Mouse (Mus musculus) intestine, embryonic 14.5 days (tissue): ENCODE results near the gene Btbd7. TPM values are rescaled to one million over a fixed set of nuclear protein-coding genes. Genes with fewer than 3 reads are reported as not detected.

Experiments
- ATAC-seq: fragments of 200-750 bp; cut with Nextera tagmentation; replicated peaks from 2 replicates; pipeline ENCODE4 v1.8.0; 2017; ENCODE audit warnings: low read depth, moderate number of reproducible peaks, moderate TSS enrichment, moderate library complexity; ENCODE audit not compliant: low FRiP score, low TSS enrichment
- DNase-seq: peaks from one replicate; pipeline ENCODE4 v3.0.0-alpha.2; 2018; ENCODE audit warnings: low spot score
- H3K27ac ChIP-seq: fragments of 300-500 bp; sonication (generic); 2 replicates; pipeline ENCODE4 v1.5.1; 2014; ENCODE audit warnings: low read depth, mild to moderate bottlenecking, control low read depth
- H3K27me3 ChIP-seq: fragments of 300-500 bp; sonication (generic); replicated peaks from 2 replicates; pipeline ENCODE4 v1.6.1; 2014; ENCODE audit warnings: low read length, control low read depth; ENCODE audit not compliant: control insufficient read depth, insufficient read depth
- H3K36me3 ChIP-seq: fragments of 300-500 bp; sonication (generic); 2 replicates; pipeline ENCODE4 v1.6.1; 2014; ENCODE audit warnings: low read length, control low read depth; ENCODE audit not compliant: control insufficient read depth, insufficient read depth
- H3K4me1 ChIP-seq: fragments of 300-500 bp; sonication (generic); replicated peaks from 2 replicates; pipeline ENCODE4 v1.6.1; 2014; ENCODE audit warnings: low read length, control low read depth, mixed read lengths; ENCODE audit not compliant: control insufficient read depth, insufficient read depth
- H3K4me2 ChIP-seq: fragments of 300-500 bp; sonication (generic); 2 replicates; pipeline ENCODE4 v1.6.1; 2014; ENCODE audit warnings: low read length
- H3K4me3 ChIP-seq: fragments of 300-500 bp; sonication (generic); 2 replicates; pipeline ENCODE4 v1.5.1; 2014; ENCODE audit warnings: low read depth, low read length, control low read depth, mixed read lengths
- H3K9ac ChIP-seq: fragments of 300-500 bp; sonication (generic); 2 replicates; pipeline ENCODE4 v1.6.1; 2014; ENCODE audit warnings: mild to moderate bottlenecking, low read length
- H3K9me3 ChIP-seq: fragments of 300-500 bp; sonication (generic); 2 replicates; pipeline ENCODE4 v1.6.1; 2016; ENCODE audit warnings: low read length, control low read depth; ENCODE audit not compliant: control insufficient read depth
- WGBS: fragments of 180-500 bp; shearing (Covaris S2); extraction: QIAGEN DNeasy Blood & Tissue Kit; methylation state at CpG from one replicate; pipeline ENCODE4 v1.1.7; 2014; 5-methylcytosine and 5-hydroxymethylcytosine counted together
- polyA plus RNA-seq: library from polyadenylated mRNA; unstranded; fragments of >200 nt; fragmentation: Nextera tagmentation; extraction: Ambion mirVana; gene quantifications from 2 replicates; pipeline ENCODE4 v1.2.1, GENCODE M21; 2014

The Btbd7 gene
- polyA plus RNA-seq, 1 experiment from 2014 or later = 19.7 TPM

GRCm38 (mm10) chr12:102739096-102739495 lies 139.2 kb downstream of the Btbd7 start:
- H3K4me1 ChIP-seq = peaks cover 5% of the 10 kb centered on the region; the same call in 1 of the 2 replicates
- H3K4me2 ChIP-seq = no peak overlapping the region
- no peaks in the 10 kb centered on the region for H3K9me3 ChIP-seq
- no peak for DNase-seq
- no peak overlapping the region for H3K4me3 ChIP-seq
- ATAC-seq = no peak
- H3K9ac ChIP-seq = no peak overlapping the region
- WGBS = 73% methylated on average over 5 of the region's 5 CpGs
- no peaks in the 10 kb centered on the region for H3K36me3 ChIP-seq
- H3K27me3 ChIP-seq = no peaks in the 10 kb centered on the region
- no peak overlapping the region for H3K27ac ChIP-seq

- 11% methylated on average over 5 of the region's 5 CpGs for WGBS
- H3K9ac ChIP-seq = no peak overlapping the region
- H3K27ac ChIP-seq = no peak overlapping the region
- no peak overlapping the region for H3K4me2 ChIP-seq
- no peaks in the 10 kb centered on the region for H3K36me3 ChIP-seq
- H3K27me3 ChIP-seq = no peaks in the 10 kb centered on the region
- H3K4me3 ChIP-seq = no peak overlapping the region
- H3K9me3 ChIP-seq = no peaks in the 10 kb centered on the region
- ATAC-seq = no peak
- H3K4me1 ChIP-seq = peaks cover 12% of the 10 kb centered on the region
- DNase-seq = peak; percentile 78
Observed at GRCm38 (mm10) chr12:102733381-102733780, 144.9 kb downstream of the Btbd7 start.

GRCm38 (mm10) chr12:102730798-102731619 lies 147.3 kb downstream of the Btbd7 start:
- Histone ChIP-seq H3K4me3 (no peak overlapping the region), H3K4me2 (peak overlapping the region; percentile 38), H3K36me3 (no peaks in the 10 kb centered on the region), H3K27me3 (no peaks in the 10 kb centered on the region), H3K4me1 (peaks cover 12% of the 10 kb centered on the region), H3K27ac (peak overlapping the region; percentile 67), H3K9ac (no peak overlapping the region), H3K9me3 (no peaks in the 10 kb centered on the region)
- WGBS = 24% methylated on average over 16 of the region's 16 CpGs
- ATAC-seq = peak; percentile 74
- no peak for DNase-seq

Other genes with a start within 250 kb of the Btbd7 start
- 25.7 and 31.5 TPM in 2 replicates for gene Itpk1, start 173.5 kb downstream of the Btbd7 start, polyA plus RNA-seq
- gene Moap1, start 134.8 kb downstream of the Btbd7 start, polyA plus RNA-seq = 21.0 and 27.3 TPM in 2 replicates
- 12.6 and 14.7 TPM in 2 replicates for gene Tmem251, start 134.7 kb downstream of the Btbd7 start, polyA plus RNA-seq
- not detected in 2 replicates for gene Gm28051, start 120.7 kb downstream of the Btbd7 start, polyA plus RNA-seq
- 26.5 and 30.4 TPM in 2 replicates for gene Gon7, start 120.7 kb downstream of the Btbd7 start, polyA plus RNA-seq
- gene Ubr7, start 120.5 kb downstream of the Btbd7 start, polyA plus RNA-seq = 45.7 and 50.9 TPM in 2 replicates
- gene Gm20604, start 119.8 kb downstream of the Btbd7 start, polyA plus RNA-seq = 24.2 TPM in 2 replicates
- not detected in 2 replicates for gene Cox8c, start 20.8 kb upstream of the Btbd7 start, polyA plus RNA-seq
- 0.65 and 0.81 TPM in 2 replicates for gene Unc79, start 70.4 kb upstream of the Btbd7 start, polyA plus RNA-seq